Mouse (Mus musculus): Measurements from ENCODE around the gene Cdk1. TPM values are rescaled to one million over a fixed set of nuclear protein-coding genes. Genes with fewer than 3 reads are reported as not detected.

Cdk1 gene
- polyA plus RNA-seq, 1 experiment from 2014 or later, result 223 TPM

- no peak for ATAC-seq (ENCODE audit: low FRiP score, low read depth)
- Histone ChIP-seq H3K9ac (no peak overlapping the region), H3K4me2 (replicated peaks) (no peak overlapping the region), H3K4me3 (no peak overlapping the region), H3K27me3 (replicated peaks) (no peaks in the 10 kb centered on the region), H3K36me3 (peaks cover 37% of the 10 kb centered on the region), H3K27ac (no peak overlapping the region), H3K9me3 (no peaks in the 10 kb centered on the region), H3K4me1 (no peaks in the 10 kb centered on the region)
- 93% methylated on average over 11 of the region's 11 CpGs for WGBS
Observed at GRCm38 (mm10) chr10:69336219-69336618, 16.5 kb downstream of the Cdk1 start.

GRCm38 (mm10) chr10:69335611-69336010, 17.1 kb downstream of the Cdk1 start:
- no peak overlapping the region for H3K9ac ChIP-seq
- H3K9me3 ChIP-seq, result no peaks in the 10 kb centered on the region
- no peaks in the 10 kb centered on the region for H3K27me3 ChIP-seq (replicated peaks)
- H3K27ac ChIP-seq, result no peak overlapping the region
- H3K4me3 ChIP-seq, result no peak overlapping the region
- H3K4me2 ChIP-seq (replicated peaks), result no peak overlapping the region
- ATAC-seq (ENCODE audit: low FRiP score, low read depth), result no peak
- WGBS, result 83% methylated on average over 4 of the region's 4 CpGs
- peaks cover 34% of the 10 kb centered on the region for H3K36me3 ChIP-seq
- H3K4me1 ChIP-seq, result no peaks in the 10 kb centered on the region

GRCm38 (mm10) chr10:69335195-69335536, 17.6 kb downstream of the Cdk1 start:
- H3K4me2 ChIP-seq (replicated peaks), result no peak overlapping the region
- no peaks in the 10 kb centered on the region for H3K9me3 ChIP-seq
- peaks cover 29% of the 10 kb centered on the region for H3K36me3 ChIP-seq
- ATAC-seq (ENCODE audit: low FRiP score, low read depth), result no peak
- H3K27me3 ChIP-seq (replicated peaks), result no peaks in the 10 kb centered on the region
- H3K27ac ChIP-seq, result no peak overlapping the region
- 58% methylated on average over 7 of the region's 7 CpGs for WGBS
- no peak overlapping the region for H3K9ac ChIP-seq
- no peak overlapping the region for H3K4me3 ChIP-seq
- H3K4me1 ChIP-seq, result no peaks in the 10 kb centered on the region

GRCm38 (mm10) chr10:69334271-69335194, 18.2 kb downstream of the Cdk1 start:
- no peak overlapping the region for H3K27ac ChIP-seq
- no peaks in the 10 kb centered on the region for H3K9me3 ChIP-seq
- H3K4me2 ChIP-seq (replicated peaks), result no peak overlapping the region
- WGBS, result 77% methylated on average over 16 of the region's 16 CpGs
- ATAC-seq (ENCODE audit: low FRiP score, low read depth), result no peak
- H3K4me3 ChIP-seq, result no peak overlapping the region
- no peaks in the 10 kb centered on the region for H3K4me1 ChIP-seq
- peaks cover 24% of the 10 kb centered on the region for H3K36me3 ChIP-seq
- no peak overlapping the region for H3K9ac ChIP-seq
- no peaks in the 10 kb centered on the region for H3K27me3 ChIP-seq (replicated peaks)

- 90% methylated on average over 11 of the region's 11 CpGs for WGBS
- H3K9ac ChIP-seq, result no peak overlapping the region
- no peak overlapping the region for H3K4me3 ChIP-seq
- H3K27ac ChIP-seq, result no peak overlapping the region
- ATAC-seq (ENCODE audit: low FRiP score, low read depth), result no peak
- H3K36me3 ChIP-seq, result peaks cover 15% of the 10 kb centered on the region
- no peaks in the 10 kb centered on the region for H3K9me3 ChIP-seq
- no peak overlapping the region for H3K4me2 ChIP-seq (replicated peaks)
- no peaks in the 10 kb centered on the region for H3K27me3 ChIP-seq (replicated peaks)
- H3K4me1 ChIP-seq, result no peaks in the 10 kb centered on the region
Observed at GRCm38 (mm10) chr10:69333212-69333611, 19.5 kb downstream of the Cdk1 start.

- 88% methylated on average over 6 of the region's 6 CpGs for WGBS
- ATAC-seq (ENCODE audit: low FRiP score, low read depth), result no peak
- no peaks in the 10 kb centered on the region for H3K9me3 ChIP-seq
Observed at GRCm38 (mm10) chr10:69331231-69331630, 21.5 kb downstream of the Cdk1 start.

GRCm38 (mm10) chr10:69328656-69329046, 24.1 kb downstream of the Cdk1 start:
- no peak overlapping the region for H3K4me2 ChIP-seq (replicated peaks)
- 75% methylated on average over 4 of the region's 4 CpGs for WGBS
- no peaks in the 10 kb centered on the region for H3K27me3 ChIP-seq (replicated peaks)
- H3K27ac ChIP-seq, result no peak overlapping the region
- H3K4me3 ChIP-seq, result no peak overlapping the region
- H3K4me1 ChIP-seq, result no peaks in the 10 kb centered on the region
- no peaks in the 10 kb centered on the region for H3K36me3 ChIP-seq
- no peak for ATAC-seq (ENCODE audit: low FRiP score, low read depth)
- H3K9ac ChIP-seq, result no peak overlapping the region
- no peaks in the 10 kb centered on the region for H3K9me3 ChIP-seq

More at GRCm38 (mm10) chr10:69331231-69331630, 21.5 kb downstream of the Cdk1 start:
- Histone ChIP-seq H3K27ac (no peak overlapping the region), H3K4me1 (no peaks in the 10 kb centered on the region), H3K9ac (no peak overlapping the region), H3K36me3 (0 out of 2 replicates have a peak, but pooled peaks cover under 1% of the 10 kb centered on the region), H3K27me3 (replicated peaks) (no peaks in the 10 kb centered on the region), H3K4me2 (replicated peaks) (no peak overlapping the region), H3K4me3 (no peak overlapping the region)

- Histone ChIP-seq H3K36me3 (no peaks in the 10 kb centered on the region), H3K4me1 (no peaks in the 10 kb centered on the region), H3K4me3 (no peak overlapping the region), H3K4me2 (replicated peaks) (no peak overlapping the region), H3K9ac (no peak overlapping the region), H3K27me3 (replicated peaks) (no peaks in the 10 kb centered on the region), H3K27ac (no peak overlapping the region), H3K9me3 (no peaks in the 10 kb centered on the region)
- no peak for ATAC-seq (ENCODE audit: low FRiP score, low read depth)
- 91% methylated on average over 12 of the region's 12 CpGs for WGBS
Observed at GRCm38 (mm10) chr10:69328029-69328655, 24.6 kb downstream of the Cdk1 start.

GRCm38 (mm10) chr10:69327362-69327761, 25.4 kb downstream of the Cdk1 start:
- no peaks in the 10 kb centered on the region for H3K36me3 ChIP-seq
- no peak overlapping the region for H3K9ac ChIP-seq
- no peaks in the 10 kb centered on the region for H3K9me3 ChIP-seq
- ATAC-seq (ENCODE audit: low FRiP score, low read depth), result no peak
- WGBS, result 75% methylated on average over 8 of the region's 8 CpGs
- H3K27me3 ChIP-seq (replicated peaks), result no peaks in the 10 kb centered on the region
- H3K27ac ChIP-seq, result no peak overlapping the region
- no peaks in the 10 kb centered on the region for H3K4me1 ChIP-seq
- H3K4me2 ChIP-seq (replicated peaks), result no peak overlapping the region
- H3K4me3 ChIP-seq, result no peak overlapping the region

GRCm38 (mm10) chr10:69326433-69326832, 26.3 kb downstream of the Cdk1 start:
- H3K4me2 ChIP-seq (replicated peaks), result no peak overlapping the region
- H3K4me1 ChIP-seq, result no peaks in the 10 kb centered on the region
- H3K9ac ChIP-seq, result no peak overlapping the region
- no peaks in the 10 kb centered on the region for H3K9me3 ChIP-seq
- no peak overlapping the region for H3K4me3 ChIP-seq
- no peaks in the 10 kb centered on the region for H3K36me3 ChIP-seq
- 88% methylated on average over 3 of the region's 3 CpGs for WGBS
- no peaks in the 10 kb centered on the region for H3K27me3 ChIP-seq (replicated peaks)
- no peak for ATAC-seq (ENCODE audit: low FRiP score, low read depth)
- H3K27ac ChIP-seq, result no peak overlapping the region

- ATAC-seq (ENCODE audit: low FRiP score, low read depth), result no peak
- no peaks in the 10 kb centered on the region for H3K36me3 ChIP-seq
- H3K9me3 ChIP-seq, result no peaks in the 10 kb centered on the region
- no peaks in the 10 kb centered on the region for H3K4me1 ChIP-seq
- no peaks in the 10 kb centered on the region for H3K27me3 ChIP-seq (replicated peaks)
- 88% methylated on average over 7 of the region's 7 CpGs for WGBS
- H3K4me3 ChIP-seq, result no peak overlapping the region
- H3K9ac ChIP-seq, result no peak overlapping the region
- H3K4me2 ChIP-seq (replicated peaks), result no peak overlapping the region
- no peak overlapping the region for H3K27ac ChIP-seq
Observed at GRCm38 (mm10) chr10:69324816-69325215, 27.9 kb downstream of the Cdk1 start.

- no peak overlapping the region for H3K9ac ChIP-seq
- no peaks in the 10 kb centered on the region for H3K9me3 ChIP-seq
- H3K27ac ChIP-seq, result no peak overlapping the region
- H3K27me3 ChIP-seq (replicated peaks), result no peaks in the 10 kb centered on the region
- H3K4me3 ChIP-seq, result no peak overlapping the region
- H3K4me2 ChIP-seq (replicated peaks), result no peak overlapping the region
- ATAC-seq (ENCODE audit: low FRiP score, low read depth), result no peak
- no peaks in the 10 kb centered on the region for H3K36me3 ChIP-seq
- WGBS, result 82% methylated on average over 13 of the region's 13 CpGs
- no peaks in the 10 kb centered on the region for H3K4me1 ChIP-seq
Observed at GRCm38 (mm10) chr10:69323986-69324385, 28.8 kb downstream of the Cdk1 start.
